Mouse (Mus musculus) stomach, postnatal 0 days (tissue): ENCODE data around the gene Poc5. TPM values are rescaled to one million over a fixed set of nuclear protein-coding genes. Genes with fewer than 3 reads are reported as not detected.

Experiments used
- ATAC-seq: fragments of 200-750 bp; cut with Nextera tagmentation; 2 replicates; pipeline ENCODE4 v1.8.0; 2017; ENCODE audit not compliant: low FRiP score, low TSS enrichment
- DNase-seq: peaks from one replicate; pipeline ENCODE4 v3.0.0-alpha.2; 2016; ENCODE audit warnings: low spot score
- H3K27ac ChIP-seq: fragments of 300-500 bp; sonication (generic); replicated peaks from 2 replicates; pipeline ENCODE4 v1.5.1; 2014; ENCODE audit warnings: mild to moderate bottlenecking, control low read depth
- H3K27me3 ChIP-seq: fragments of 300-500 bp; sonication (generic); 2 replicates; pipeline ENCODE4 v1.6.1; 2014; ENCODE audit warnings: low read length; ENCODE audit not compliant: control insufficient read depth, insufficient read depth
- H3K36me3 ChIP-seq: fragments of 300-500 bp; sonication (generic); 2 replicates; pipeline ENCODE4 v1.6.1; 2014; ENCODE audit warnings: low read length, mixed read lengths; ENCODE audit not compliant: control insufficient read depth, insufficient read depth
- H3K4me1 ChIP-seq: fragments of 300-500 bp; sonication (generic); replicated peaks from 2 replicates; pipeline ENCODE4 v1.6.1; 2014; ENCODE audit warnings: antibody characterized with exemption; ENCODE audit not compliant: control insufficient read depth, insufficient read depth
- H3K4me2 ChIP-seq: fragments of 300-500 bp; sonication (generic); replicated peaks from 2 replicates; pipeline ENCODE4 v1.6.1; 2014; ENCODE audit warnings: low read depth, mild to moderate bottlenecking, control low read depth, moderate library complexity
- H3K4me3 ChIP-seq: fragments of 300-500 bp; sonication (generic); 2 replicates; pipeline ENCODE4 v1.5.1; 2014; ENCODE audit warnings: low read depth, low read length, control low read depth
- H3K9ac ChIP-seq: fragments of 300-500 bp; sonication (generic); 2 replicates; pipeline ENCODE4 v1.6.1; 2014; ENCODE audit warnings: mild to moderate bottlenecking, low read length, control low read depth, mixed read lengths
- H3K9me3 ChIP-seq: fragments of 300-500 bp; sonication (generic); 2 replicates; pipeline ENCODE4 v1.6.1; 2016; ENCODE audit warnings: low read length; ENCODE audit not compliant: control insufficient read depth
- CTCF ChIP-seq: IDR thresholded peaks from 2 replicates; pipeline ENCODE4 v1.5.1; 2016; ENCODE audit warnings: antibody characterized with exemption, low read depth, mild to moderate bottlenecking, moderate library complexity
- EP300 ChIP-seq: optimal IDR thresholded peaks from 2 replicates; pipeline ENCODE3; 2016; ENCODE audit warnings: antibody characterized with exemption
- WGBS: fragments of 180-500 bp; shearing (Covaris S2); extraction: QIAGEN DNeasy Blood & Tissue Kit; methylation state at CpG from one replicate; pipeline ENCODE4 v1.1.7; 2014; 5-methylcytosine and 5-hydroxymethylcytosine counted together
- polyA plus RNA-seq: library from polyadenylated mRNA; unstranded; fragments of >200 nt; fragmentation: Nextera tagmentation; extraction: Ambion mirVana; gene quantifications from 2 replicates; pipeline ENCODE4 v1.2.1, GENCODE M21; 2015

Gene Poc5
- polyA plus RNA-seq, 1 experiment from 2014 or later = 6.4 TPM

GRCm38 (mm10) chr13:96421230-96421629 is 33.1 kb downstream of the Poc5 start:
- DNase-seq (no peak), ATAC-seq (no peak)
- Histone ChIP-seq H3K27ac (no peak overlapping the region), H3K27me3 (no peaks in the 10 kb centered on the region), H3K9me3 (no peaks in the 10 kb centered on the region), H3K36me3 (0 out of 2 replicates have a peak, but pooled peaks cover 4% of the 10 kb centered on the region), H3K4me1 (no peaks in the 10 kb centered on the region), H3K4me3 (no peak overlapping the region), H3K4me2 (no peak overlapping the region), H3K9ac (no peak overlapping the region)
- no peak for TF ChIP-seq EP300
- TF ChIP-seq CTCF = no peak

GRCm38 (mm10) chr13:96424496-96425274 is 36.6 kb downstream of the Poc5 start:
- H3K4me3 ChIP-seq = no peak overlapping the region
- H3K9ac ChIP-seq = no peak overlapping the region
- no peaks in the 10 kb centered on the region for H3K27me3 ChIP-seq
- no peaks in the 10 kb centered on the region for H3K4me1 ChIP-seq
- TF ChIP-seq CTCF (no peak), EP300 (no peak)
- no peak overlapping the region for H3K27ac ChIP-seq
- 93% methylated on average over 12 of the region's 12 CpGs for WGBS
- no peaks in the 10 kb centered on the region for H3K36me3 ChIP-seq
- H3K4me2 ChIP-seq = no peak overlapping the region
- H3K9me3 ChIP-seq = no peaks in the 10 kb centered on the region
- no peak for ATAC-seq
- DNase-seq = no peak

DNA sequence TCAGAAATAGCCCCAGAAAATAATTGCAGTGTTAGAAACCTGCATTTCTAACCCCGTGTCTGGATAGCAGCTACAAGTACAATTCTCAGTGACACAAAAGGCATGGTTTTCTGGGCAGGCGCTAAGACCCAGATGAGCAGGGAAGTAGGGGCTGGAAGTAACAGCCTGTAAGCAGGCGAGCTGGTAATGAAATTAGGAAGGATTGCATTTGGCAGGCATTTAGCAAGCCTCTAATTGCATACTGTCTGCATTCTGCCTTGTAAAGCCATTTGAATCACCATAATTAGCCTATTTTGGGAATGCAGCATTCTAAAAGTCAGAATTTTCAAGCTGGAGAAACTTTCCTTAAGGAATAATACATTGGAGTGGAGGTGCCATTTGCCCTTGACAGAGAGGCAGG is 38.0 kb downstream of the Poc5 start:
- no peak for ATAC-seq
- H3K27ac ChIP-seq = no peak overlapping the region
- no peak for DNase-seq
- 69% methylated on average over 3 of the region's 3 CpGs for WGBS
- TF ChIP-seq CTCF (no peak), EP300 (no peak)
- no peaks in the 10 kb centered on the region for H3K36me3 ChIP-seq
- no peaks in the 10 kb centered on the region for H3K9me3 ChIP-seq
- no peaks in the 10 kb centered on the region for H3K27me3 ChIP-seq
- no peak overlapping the region for H3K4me3 ChIP-seq
- no peak overlapping the region for H3K4me2 ChIP-seq
- no peak overlapping the region for H3K9ac ChIP-seq
- H3K4me1 ChIP-seq = no peaks in the 10 kb centered on the region

- H3K4me2 ChIP-seq = no peak overlapping the region
- H3K9me3 ChIP-seq = no peaks in the 10 kb centered on the region
- no peaks in the 10 kb centered on the region for H3K36me3 ChIP-seq
- H3K27me3 ChIP-seq = no peaks in the 10 kb centered on the region
- no peak overlapping the region for H3K4me3 ChIP-seq
- peak; percentile 24; the same call in 1 of the 2 replicates for ATAC-seq
- peak; percentile 51 for DNase-seq
- TF ChIP-seq EP300 (no peak), CTCF (no peak)
- no peak overlapping the region for H3K9ac ChIP-seq
- no peak overlapping the region for H3K27ac ChIP-seq
- H3K4me1 ChIP-seq = no peaks in the 10 kb centered on the region; the same call in 1 of the 2 replicates
- 52% methylated on average over 5 of the region's 5 CpGs for WGBS
Observed at GRCm38 (mm10) chr13:96428531-96428930, 40.4 kb downstream of the Poc5 start.

DNA sequence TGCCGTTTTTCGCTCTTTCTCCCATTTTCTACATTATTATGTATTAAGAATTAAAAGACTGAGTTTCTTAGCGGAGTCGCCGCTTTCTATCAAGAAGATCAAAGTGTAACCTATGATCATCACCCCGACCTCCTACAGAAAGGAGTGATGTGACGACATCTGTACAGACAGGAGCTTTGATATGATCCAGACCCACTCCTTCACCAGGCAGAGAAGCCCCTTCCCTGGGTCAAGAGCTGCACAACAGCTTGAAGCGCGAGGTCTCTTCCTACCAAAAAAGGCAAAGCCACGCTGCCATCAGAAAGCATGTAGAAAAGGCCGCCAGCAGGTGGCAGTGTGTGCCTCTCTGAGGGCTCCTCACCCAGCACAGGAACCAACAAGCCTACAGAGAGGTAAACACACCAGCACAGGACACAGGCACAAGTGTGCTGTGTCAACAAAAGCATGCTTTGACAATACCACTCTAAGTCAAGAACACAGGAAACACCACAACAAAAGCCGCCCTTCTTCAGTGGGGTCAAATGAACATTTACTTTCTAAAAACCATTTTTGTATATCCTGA is 43.6 kb downstream of the Poc5 start:
- H3K9me3 ChIP-seq = no peaks in the 10 kb centered on the region
- no peak for TF ChIP-seq EP300
- peak; percentile 99 for TF ChIP-seq CTCF
- H3K9ac ChIP-seq = no peak overlapping the region
- no peaks in the 10 kb centered on the region for H3K27me3 ChIP-seq
- ATAC-seq (peak; percentile 80), DNase-seq (peak; percentile 92)
- H3K4me1 ChIP-seq = peaks cover 4% of the 10 kb centered on the region
- no peaks in the 10 kb centered on the region for H3K36me3 ChIP-seq
- 35% methylated on average over 12 of the region's 12 CpGs for WGBS
- no peak overlapping the region for H3K4me3 ChIP-seq
- H3K4me2 ChIP-seq = no peak overlapping the region
- no peak overlapping the region for H3K27ac ChIP-seq

DNA sequence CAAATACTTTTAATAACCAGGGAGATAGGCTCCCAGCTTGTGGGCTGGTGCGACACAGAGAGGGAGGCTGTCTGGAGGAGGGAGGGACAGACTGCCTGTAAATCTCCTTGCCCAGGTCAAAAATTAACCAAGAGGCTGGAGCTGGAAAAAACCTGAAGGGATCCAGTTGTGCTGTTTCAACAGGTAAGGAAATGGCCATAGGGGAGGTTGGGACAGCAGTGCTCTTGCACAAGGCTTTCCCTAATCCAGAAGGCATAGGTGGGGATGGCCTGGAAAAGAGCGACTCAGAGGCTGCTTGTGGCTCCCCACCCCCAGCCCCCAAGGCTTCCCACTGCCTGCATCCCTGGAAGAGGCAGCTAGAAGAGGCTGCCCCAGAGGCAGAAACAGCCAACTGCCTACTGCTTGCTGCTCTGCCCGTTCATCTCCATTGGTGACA is 44.3 kb downstream of the Poc5 start:
- Histone ChIP-seq H3K9me3 (no peaks in the 10 kb centered on the region), H3K9ac (no peak overlapping the region), H3K36me3 (no peaks in the 10 kb centered on the region), H3K4me1 (peaks cover 4% of the 10 kb centered on the region), H3K4me3 (no peak overlapping the region), H3K27me3 (no peaks in the 10 kb centered on the region), H3K27ac (peak overlapping the region; percentile 46), H3K4me2 (no peak overlapping the region)
- DNase-seq (peak; percentile 59), ATAC-seq (peak; percentile 64)
- TF ChIP-seq CTCF (no peak), EP300 (no peak)
- 43% methylated on average over 3 of the region's 3 CpGs for WGBS
